Mouse (Mus musculus): ENCODE measurements around the gene Kcnk3. TPM values are rescaled to one million over a fixed set of nuclear protein-coding genes. Genes with fewer than 3 reads are reported as not detected.

Gene Kcnk3
- polyA plus RNA-seq, 1 experiment from 2014 or later: 29.9 TPM

- H3K9ac ChIP-seq: no peak overlapping the region
- 74% methylated on average over 8 of the region's 8 CpGs for WGBS
- no peaks in the 10 kb centered on the region for H3K36me3 ChIP-seq (ENCODE audit: insufficient read depth)
Observed at GRCm38 (mm10) chr5:30554981-30555380, 33.0 kb upstream of the Kcnk3 start.

GRCm38 (mm10) chr5:30556284-30556683, 31.7 kb upstream of the Kcnk3 start:
- no peak overlapping the region for H3K9ac ChIP-seq
- no peak overlapping the region for H3K4me3 ChIP-seq (ENCODE audit: low read depth, low read length)
- WGBS: 40% methylated on average over 3 of the region's 3 CpGs
- H3K27me3 ChIP-seq (ENCODE audit: insufficient read depth, low read length): no peaks in the 10 kb centered on the region
- TF ChIP-seq CTCF (IDR thresholded peaks at IDR 0.05; ENCODE audit: low read depth): no peak
- H3K27ac ChIP-seq (ENCODE audit: low read depth): peak overlapping the region; percentile 78
- no peak overlapping the region for H3K4me2 ChIP-seq
- ATAC-seq (ENCODE audit: insufficient read depth): peak; percentile 86
- peaks cover 14% of the 10 kb centered on the region; the same call in 1 of the 2 replicates for H3K4me1 ChIP-seq (ENCODE audit: insufficient read depth)
- peak; percentile 82 for DNase-seq
- H3K9me3 ChIP-seq (ENCODE audit: low read depth, low read length): no peaks in the 10 kb centered on the region
- H3K36me3 ChIP-seq (ENCODE audit: insufficient read depth): no peaks in the 10 kb centered on the region

More at GRCm38 (mm10) chr5:30554981-30555380, 33.0 kb upstream of the Kcnk3 start:
- no peak for TF ChIP-seq CTCF (IDR thresholded peaks at IDR 0.05; ENCODE audit: low read depth)
- no peak overlapping the region for H3K27ac ChIP-seq (ENCODE audit: low read depth)
- ATAC-seq (ENCODE audit: insufficient read depth) (no peak), DNase-seq (no peak)
- no peaks in the 10 kb centered on the region for H3K9me3 ChIP-seq (ENCODE audit: low read depth, low read length)
- no peak overlapping the region for H3K4me3 ChIP-seq (ENCODE audit: low read depth, low read length)
- H3K4me2 ChIP-seq: no peak overlapping the region
- peaks cover 14% of the 10 kb centered on the region; the same call in 1 of the 2 replicates for H3K4me1 ChIP-seq (ENCODE audit: insufficient read depth)
- H3K27me3 ChIP-seq (ENCODE audit: insufficient read depth, low read length): no peaks in the 10 kb centered on the region

DNA sequence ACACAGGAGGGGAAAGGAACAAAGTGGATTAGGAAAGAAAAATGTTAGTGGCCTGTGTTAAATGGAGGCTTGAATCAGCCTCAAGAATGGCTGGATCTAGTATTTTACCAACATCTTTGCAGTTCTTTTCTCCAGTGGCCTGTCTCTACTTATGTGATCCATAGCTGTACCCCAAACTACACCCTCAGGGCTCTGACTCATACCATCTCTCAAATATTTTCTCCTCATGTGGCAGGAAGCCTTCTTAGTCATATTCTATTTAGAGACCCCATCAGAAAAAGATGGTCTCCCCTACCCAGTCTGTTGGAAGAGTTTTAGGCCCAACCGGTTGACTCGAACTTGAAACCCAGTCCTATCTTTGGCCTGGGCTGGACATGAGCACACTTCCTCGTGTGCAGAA, 28.5 kb upstream of the Kcnk3 start:
- no peak overlapping the region for H3K27ac ChIP-seq (ENCODE audit: low read depth)
- no peak overlapping the region for H3K4me3 ChIP-seq (ENCODE audit: low read depth, low read length)
- DNase-seq (no peak), ATAC-seq (ENCODE audit: insufficient read depth) (no peak)
- H3K36me3 ChIP-seq (ENCODE audit: insufficient read depth): no peaks in the 10 kb centered on the region
- H3K9ac ChIP-seq: no peak overlapping the region
- H3K27me3 ChIP-seq (ENCODE audit: insufficient read depth, low read length): no peaks in the 10 kb centered on the region
- H3K4me1 ChIP-seq (ENCODE audit: insufficient read depth): peaks cover 14% of the 10 kb centered on the region; the same call in 1 of the 2 replicates
- H3K9me3 ChIP-seq (ENCODE audit: low read depth, low read length): peaks cover 5% of the 10 kb centered on the region; the same call in 1 of the 2 replicates
- 83% methylated on average over 3 of the region's 3 CpGs for WGBS
- TF ChIP-seq CTCF (IDR thresholded peaks at IDR 0.05; ENCODE audit: low read depth): no peak
- H3K4me2 ChIP-seq: no peak overlapping the region

DNA sequence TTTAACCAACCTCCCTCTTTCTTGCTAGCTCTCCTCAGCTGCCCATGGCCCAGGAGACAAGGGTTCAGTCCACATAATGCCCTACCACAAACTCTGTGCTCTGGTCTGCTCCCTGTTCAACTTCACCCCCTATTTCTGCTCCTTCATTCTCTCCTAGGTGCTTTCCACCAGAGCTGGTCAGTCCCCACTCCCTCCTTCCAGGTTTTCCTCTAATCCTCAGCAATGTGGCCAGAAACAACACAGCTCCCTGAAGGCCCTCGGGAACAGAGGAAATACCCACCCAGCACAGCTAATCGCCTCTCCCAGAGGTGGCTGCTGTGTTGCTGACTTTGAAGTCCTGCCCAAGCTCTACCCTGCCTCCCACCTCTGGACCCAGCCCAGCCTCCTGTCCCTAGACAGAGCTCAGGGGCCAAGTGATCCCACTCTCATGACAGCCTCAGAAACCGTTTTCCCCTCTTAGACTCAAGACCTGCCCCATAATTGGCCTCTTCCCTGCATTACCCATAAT, 27.9 kb upstream of the Kcnk3 start:
- Histone ChIP-seq H3K27me3 (ENCODE audit: insufficient read depth, low read length) (no peaks in the 10 kb centered on the region), H3K9ac (no peak overlapping the region), H3K9me3 (ENCODE audit: low read depth, low read length) (peaks cover 5% of the 10 kb centered on the region; the same call in 1 of the 2 replicates), H3K4me3 (ENCODE audit: low read depth, low read length) (no peak overlapping the region), H3K36me3 (ENCODE audit: insufficient read depth) (no peaks in the 10 kb centered on the region), H3K4me2 (no peak overlapping the region), H3K27ac (ENCODE audit: low read depth) (no peak overlapping the region), H3K4me1 (ENCODE audit: insufficient read depth) (peaks cover 11% of the 10 kb centered on the region; the same call in 1 of the 2 replicates)
- WGBS: 20% methylated on average over 3 of the region's 3 CpGs
- DNase-seq: no peak
- no peak for ATAC-seq (ENCODE audit: insufficient read depth)
- TF ChIP-seq CTCF (IDR thresholded peaks at IDR 0.05; ENCODE audit: low read depth): no peak

GRCm38 (mm10) chr5:30568479-30568878, 19.5 kb upstream of the Kcnk3 start:
- no peak for TF ChIP-seq CTCF (IDR thresholded peaks at IDR 0.05; ENCODE audit: low read depth)
- Histone ChIP-seq H3K36me3 (ENCODE audit: insufficient read depth) (no peaks in the 10 kb centered on the region), H3K4me1 (ENCODE audit: insufficient read depth) (no peaks in the 10 kb centered on the region), H3K9me3 (ENCODE audit: low read depth, low read length) (no peaks in the 10 kb centered on the region), H3K27ac (ENCODE audit: low read depth) (no peak overlapping the region), H3K4me2 (no peak overlapping the region), H3K9ac (no peak overlapping the region), H3K27me3 (ENCODE audit: insufficient read depth, low read length) (no peaks in the 10 kb centered on the region), H3K4me3 (ENCODE audit: low read depth, low read length) (no peak overlapping the region)
- whole genome bisulfite sequencing: 69% methylated on average over 1 of the region's 1 CpGs
- ATAC-seq (ENCODE audit: insufficient read depth): no peak
- no peak for DNase-seq

DNA sequence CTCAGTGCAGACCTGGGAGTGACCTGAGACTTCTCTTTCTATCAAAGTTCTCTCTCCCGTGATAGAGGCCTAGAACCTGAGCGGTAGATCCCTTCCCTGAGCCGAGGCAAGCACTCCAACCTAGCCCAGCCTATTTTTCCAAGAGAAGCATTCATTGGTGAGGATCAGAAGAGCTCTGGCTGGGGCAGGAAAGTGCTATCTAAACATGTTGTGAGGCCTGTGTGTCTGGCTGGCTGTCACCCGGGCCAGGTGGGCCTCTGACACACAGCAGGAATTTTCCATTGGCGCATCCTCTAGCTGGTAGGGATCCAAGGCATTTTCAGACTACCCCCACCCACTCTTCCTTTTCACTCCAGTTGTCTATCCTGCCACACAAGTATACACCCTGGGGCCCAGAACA, 16.1 kb upstream of the Kcnk3 start:
- Histone ChIP-seq H3K27ac (ENCODE audit: low read depth) (no peak overlapping the region), H3K36me3 (ENCODE audit: insufficient read depth) (no peaks in the 10 kb centered on the region), H3K9ac (no peak overlapping the region), H3K9me3 (ENCODE audit: low read depth, low read length) (no peaks in the 10 kb centered on the region), H3K4me2 (no peak overlapping the region), H3K27me3 (ENCODE audit: insufficient read depth, low read length) (no peaks in the 10 kb centered on the region), H3K4me3 (ENCODE audit: low read depth, low read length) (no peak overlapping the region), H3K4me1 (ENCODE audit: insufficient read depth) (no peaks in the 10 kb centered on the region)
- no peak for TF ChIP-seq CTCF (IDR thresholded peaks at IDR 0.05; ENCODE audit: low read depth)
- DNase-seq: peak; percentile 25
- WGBS: 47% methylated on average over 5 of the region's 5 CpGs
- no peak for ATAC-seq (ENCODE audit: insufficient read depth)

- ATAC-seq (ENCODE audit: insufficient read depth): no peak
- H3K9me3 ChIP-seq (ENCODE audit: low read depth, low read length): no peaks in the 10 kb centered on the region
- H3K4me3 ChIP-seq (ENCODE audit: low read depth, low read length): no peak overlapping the region
- no peaks in the 10 kb centered on the region for H3K27me3 ChIP-seq (ENCODE audit: insufficient read depth, low read length)
- H3K27ac ChIP-seq (ENCODE audit: low read depth): no peak overlapping the region
- H3K4me2 ChIP-seq: no peak overlapping the region
- H3K36me3 ChIP-seq (ENCODE audit: insufficient read depth): no peaks in the 10 kb centered on the region
- 84% methylated on average over 8 of the region's 8 CpGs for WGBS
- DNase-seq: no peak
- peaks cover 3% of the 10 kb centered on the region for H3K4me1 ChIP-seq (ENCODE audit: insufficient read depth)
- H3K9ac ChIP-seq: no peak overlapping the region
- no peak for TF ChIP-seq CTCF (IDR thresholded peaks at IDR 0.05; ENCODE audit: low read depth)
Observed at GRCm38 (mm10) chr5:30574367-30574766, 13.6 kb upstream of the Kcnk3 start.
